Mouse (Mus musculus) thymus, adult 18-20 months (tissue): ENCODE measurements around the gene Cdc14b.

Source experiments
- DNase-seq, 2 experiments: peaks; one replicate each; pipeline ENCODE4 v3.0.0; 2022; ENCODE audit warnings: mixed read lengths in 2 of 2

The Cdc14b gene

GRCm38 (mm10) chr13:64274879-64275753 lies at the start of gene Cdc14b:
Gene Cdc14b, minus strand, starts transcription at chr13:64275290.
- DNase-seq = peak; percentile 57 to 76

- DNase-seq = no peak
Measured at GRCm38 (mm10) chr13:64322561-64323281, 47.6 kb upstream of the Cdc14b start.

- DNase-seq = no peak
Measured at GRCm38 (mm10) chr13:64320334-64320733, 45.2 kb upstream of the Cdc14b start.

GRCm38 (mm10) chr13:64319782-64320181 lies 44.7 kb upstream of the Cdc14b start:
- DNase-seq = no peak

GRCm38 (mm10) chr13:64318355-64318754 lies 43.3 kb upstream of the Cdc14b start:
- no peak for DNase-seq

GRCm38 (mm10) chr13:64315483-64316050 lies 40.5 kb upstream of the Cdc14b start:
- DNase-seq = no peak

GRCm38 (mm10) chr13:64314041-64314440 lies 39.0 kb upstream of the Cdc14b start:
- DNase-seq = no peak

GRCm38 (mm10) chr13:64312916-64313289 lies 37.8 kb upstream of the Cdc14b start:
- no peak for DNase-seq

GRCm38 (mm10) chr13:64312024-64312915 lies 37.2 kb upstream of the Cdc14b start, which contains the start of gene Aaed1:
Gene Aaed1, minus strand, starts transcription at chr13:64312710.
- peak; percentile 72 to 77 for DNase-seq

GRCm38 (mm10) chr13:64311266-64311665 lies 36.2 kb upstream of the Cdc14b start:
- no peak for DNase-seq

GRCm38 (mm10) chr13:64310585-64310984 lies 35.5 kb upstream of the Cdc14b start:
- no peak for DNase-seq

- no peak for DNase-seq
Measured at GRCm38 (mm10) chr13:64309842-64310241, 34.8 kb upstream of the Cdc14b start.

GRCm38 (mm10) chr13:64309036-64309435 lies 33.9 kb upstream of the Cdc14b start:
- DNase-seq = no peak

- DNase-seq = no peak
Measured at GRCm38 (mm10) chr13:64307508-64307907, 32.4 kb upstream of the Cdc14b start.

- DNase-seq = no peak
Measured at GRCm38 (mm10) chr13:64306078-64306477, 31.0 kb upstream of the Cdc14b start.

GRCm38 (mm10) chr13:64299069-64299468 lies 24.0 kb upstream of the Cdc14b start:
- no peak for DNase-seq

- no peak for DNase-seq
Measured at GRCm38 (mm10) chr13:64286791-64287190, 11.7 kb upstream of the Cdc14b start.

- no peak for DNase-seq
Measured at GRCm38 (mm10) chr13:64286321-64286720, 11.2 kb upstream of the Cdc14b start.

GRCm38 (mm10) chr13:64284676-64285075 lies 9.6 kb upstream of the Cdc14b start:
- no peak for DNase-seq

- DNase-seq = no peak
Measured at GRCm38 (mm10) chr13:64280940-64281339, 5.8 kb upstream of the Cdc14b start.

GRCm38 (mm10) chr13:64275754-64276127 lies 651 bp upstream of the Cdc14b start:
- DNase-seq = no peak
